Mouse (Mus musculus): ENCODE results near the gene Hsd17b13. TPM values are rescaled to one million over a fixed set of nuclear protein-coding genes. Genes with fewer than 3 reads are reported as not detected.
"Not testable (repeated sequence)": the region's sequence is repeated elsewhere in the genome, so short reads cannot be mapped to it uniquely, and the experiment has no call there.

Gene Hsd17b13
- polyA plus RNA-seq (2014; fragmentation: Nextera tagmentation; extraction: Ambion mirVana) = not detected in 2 replicates

DNA sequence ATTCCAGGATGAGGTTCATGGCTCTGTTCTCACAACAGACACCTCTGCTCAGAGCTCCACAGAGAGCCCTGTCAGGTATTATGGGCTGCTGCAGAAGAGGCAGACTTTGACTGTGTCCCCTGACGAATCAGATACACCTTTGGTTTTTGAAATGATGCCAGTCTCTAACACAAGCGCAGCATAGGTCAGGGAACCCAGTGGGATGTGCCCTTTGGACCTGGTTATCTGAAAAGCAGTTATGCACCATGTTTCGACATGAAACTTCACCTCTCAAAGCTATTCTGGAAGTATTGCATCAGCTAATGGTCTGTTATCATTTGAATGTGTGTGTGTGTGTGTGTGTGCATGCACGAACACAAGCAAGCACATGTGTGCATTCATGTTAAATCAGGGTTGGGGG is at the start of gene Hsd17b13:
Gene Hsd17b13, minus strand, starts transcription at position 114 of the 400 bp plus-strand sequence.
- Histone ChIP-seq H3K9me3 (ENCODE audit: control insufficient read depth, low read length) (no peaks in the 10 kb centered on the region), H3K4me2 (ENCODE audit: low read length) (no peak within 1 kb of the TSS), H3K36me3 (ENCODE audit: control insufficient read depth, insufficient read depth, low read length) (no peaks in the 10 kb centered on the region), H3K9ac (replicated peaks; ENCODE audit: low read length) (no peak within 1 kb of the TSS), H3K27ac (replicated peaks; ENCODE audit: low read depth, low read length) (no peak within 1 kb of the TSS), H3K27me3 (ENCODE audit: control insufficient read depth, insufficient read depth, low read length) (no peaks in the 10 kb centered on the region), H3K4me1 (ENCODE audit: control insufficient read depth, insufficient read depth, low read length) (no peaks in the 10 kb centered on the region), H3K4me3 (replicated peaks; ENCODE audit: low read depth, low read length) (no peak within 1 kb of the TSS)
- ATAC-seq (ENCODE audit: low FRiP score, low TSS enrichment) = no peak
- no peak for DNase-seq
- WGBS = 89% methylated on average over 4 of the region's 4 CpGs

- no peaks in the 10 kb centered on the region for H3K27me3 ChIP-seq (ENCODE audit: control insufficient read depth, insufficient read depth, low read length)
- DNase-seq = no peak
- no peak overlapping the region for H3K4me3 ChIP-seq (replicated peaks; ENCODE audit: low read depth, low read length)
- no peaks in the 10 kb centered on the region for H3K36me3 ChIP-seq (ENCODE audit: control insufficient read depth, insufficient read depth, low read length)
- H3K9me3 ChIP-seq (ENCODE audit: control insufficient read depth, low read length) = no peaks in the 10 kb centered on the region
- H3K4me2 ChIP-seq (ENCODE audit: low read length) = no peak overlapping the region
- 0 out of 2 replicates have a peak, but pooled peaks cover 7% of the 10 kb centered on the region for H3K4me1 ChIP-seq (ENCODE audit: control insufficient read depth, insufficient read depth, low read length)
- no peak overlapping the region for H3K9ac ChIP-seq (replicated peaks; ENCODE audit: low read length)
- no peak for ATAC-seq (ENCODE audit: low FRiP score, low TSS enrichment)
- no peak overlapping the region for H3K27ac ChIP-seq (replicated peaks; ENCODE audit: low read depth, low read length)
- 44% methylated on average over 17 of the region's 17 CpGs for WGBS
Measured at GRCm38 (mm10) chr5:104025245-104025854, 48.1 kb upstream of the Hsd17b13 start.

- ATAC-seq (ENCODE audit: low FRiP score, low TSS enrichment) (no peak), DNase-seq (no peak)
- Histone ChIP-seq H3K4me1 (ENCODE audit: control insufficient read depth, insufficient read depth, low read length) (0 out of 2 replicates have a peak, but pooled peaks cover 7% of the 10 kb centered on the region), H3K4me3 (replicated peaks; ENCODE audit: low read depth, low read length) (no peak overlapping the region), H3K36me3 (ENCODE audit: control insufficient read depth, insufficient read depth, low read length) (no peaks in the 10 kb centered on the region), H3K9me3 (ENCODE audit: control insufficient read depth, low read length) (no peaks in the 10 kb centered on the region), H3K4me2 (ENCODE audit: low read length) (no peak overlapping the region), H3K27me3 (ENCODE audit: control insufficient read depth, insufficient read depth, low read length) (no peaks in the 10 kb centered on the region), H3K27ac (replicated peaks; ENCODE audit: low read depth, low read length) (no peak overlapping the region), H3K9ac (replicated peaks; ENCODE audit: low read length) (no peak overlapping the region)
- 74% methylated on average over 11 of the region's 11 CpGs for WGBS
Measured at GRCm38 (mm10) chr5:104024762-104025161, 47.6 kb upstream of the Hsd17b13 start.

DNA sequence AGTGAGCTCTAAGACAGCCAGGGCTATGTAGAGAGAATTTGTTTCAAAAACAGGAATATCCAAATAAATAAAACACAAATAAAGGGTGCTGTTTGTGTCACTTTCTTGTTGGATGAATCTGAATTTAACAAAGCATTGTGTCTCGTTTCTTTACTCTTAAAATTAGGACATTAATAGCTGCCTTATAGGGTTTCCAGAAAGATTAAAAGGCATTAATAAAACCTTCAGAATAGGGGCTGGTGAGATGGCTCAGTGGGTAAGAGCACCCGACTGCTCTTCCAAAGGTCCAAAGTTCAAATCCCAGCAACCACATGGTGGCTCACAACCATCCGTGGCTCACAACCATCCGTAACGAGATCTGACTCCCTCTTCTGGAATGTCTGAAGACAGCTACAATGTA is 47.0 kb upstream of the Hsd17b13 start:
- not testable (repeated sequence) for H3K9ac ChIP-seq (replicated peaks; ENCODE audit: low read length); ATAC-seq (ENCODE audit: low FRiP score, low TSS enrichment); H3K4me1 ChIP-seq (ENCODE audit: control insufficient read depth, insufficient read depth, low read length); H3K36me3 ChIP-seq (ENCODE audit: control insufficient read depth, insufficient read depth, low read length); H3K27me3 ChIP-seq (ENCODE audit: control insufficient read depth, insufficient read depth, low read length); H3K27ac ChIP-seq (replicated peaks; ENCODE audit: low read depth, low read length); DNase-seq; H3K9me3 ChIP-seq (ENCODE audit: control insufficient read depth, low read length); H3K4me2 ChIP-seq (ENCODE audit: low read length); H3K4me3 ChIP-seq (replicated peaks; ENCODE audit: low read depth, low read length)
- WGBS = 86% methylated on average over 5 of the region's 5 CpGs

DNA sequence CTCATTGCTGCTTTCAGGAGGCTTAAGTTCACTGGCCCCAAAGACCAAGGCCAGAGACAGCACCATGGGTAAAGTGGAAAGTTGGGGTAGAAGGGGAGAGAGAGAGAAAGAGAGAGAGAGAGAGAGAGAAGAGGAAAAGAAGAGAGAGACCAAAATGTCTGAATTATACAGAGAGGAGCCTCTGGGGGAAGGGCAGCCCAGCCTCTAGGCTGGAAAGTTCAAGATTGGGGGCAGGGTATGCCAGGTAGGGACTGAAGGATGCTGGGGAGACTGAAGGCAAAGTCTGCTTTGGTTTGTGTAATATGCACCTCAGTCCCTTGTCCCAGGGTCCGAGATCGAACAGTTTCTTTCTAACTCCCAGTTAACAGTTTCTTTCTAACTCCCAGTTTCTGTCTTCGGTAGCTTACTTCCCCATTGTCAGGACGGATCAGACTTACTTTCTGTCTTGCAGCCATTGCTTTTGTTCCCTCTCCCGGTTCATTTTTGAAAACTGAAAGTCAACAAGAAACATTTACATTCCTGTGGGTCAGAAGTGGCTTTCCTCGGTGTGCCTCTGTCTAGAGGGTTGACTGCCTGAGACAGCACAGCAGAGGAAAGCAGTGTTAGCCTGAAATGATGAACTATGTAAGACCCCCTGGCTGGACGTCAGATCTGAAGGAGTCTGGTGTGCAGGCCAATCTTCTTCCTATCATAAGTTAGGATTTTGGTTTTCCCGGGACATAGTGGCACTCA is 46.2 kb upstream of the Hsd17b13 start:
- DNase-seq = no peak
- no peak overlapping the region for H3K4me3 ChIP-seq (replicated peaks; ENCODE audit: low read depth, low read length)
- H3K27me3 ChIP-seq (ENCODE audit: control insufficient read depth, insufficient read depth, low read length) = no peaks in the 10 kb centered on the region
- H3K27ac ChIP-seq (replicated peaks; ENCODE audit: low read depth, low read length) = no peak overlapping the region
- H3K36me3 ChIP-seq (ENCODE audit: control insufficient read depth, insufficient read depth, low read length) = no peaks in the 10 kb centered on the region
- ATAC-seq (ENCODE audit: low FRiP score, low TSS enrichment) = no peak
- WGBS = 72% methylated on average over 8 of the region's 8 CpGs
- 0 out of 2 replicates have a peak, but pooled peaks cover 7% of the 10 kb centered on the region for H3K4me1 ChIP-seq (ENCODE audit: control insufficient read depth, insufficient read depth, low read length)
- no peak overlapping the region for H3K9ac ChIP-seq (replicated peaks; ENCODE audit: low read length)
- H3K4me2 ChIP-seq (ENCODE audit: low read length) = no peak overlapping the region
- H3K9me3 ChIP-seq (ENCODE audit: control insufficient read depth, low read length) = no peaks in the 10 kb centered on the region

GRCm38 (mm10) chr5:104022558-104022957 is 45.3 kb upstream of the Hsd17b13 start:
- no peak for DNase-seq
- 0 out of 2 replicates have a peak, but pooled peaks cover 7% of the 10 kb centered on the region for H3K4me1 ChIP-seq (ENCODE audit: control insufficient read depth, insufficient read depth, low read length)
- H3K4me2 ChIP-seq (ENCODE audit: low read length) = peak overlapping the region; percentile 79
- 28% methylated on average over 5 of the region's 5 CpGs for WGBS
- no peaks in the 10 kb centered on the region for H3K27me3 ChIP-seq (ENCODE audit: control insufficient read depth, insufficient read depth, low read length)
- H3K27ac ChIP-seq (replicated peaks; ENCODE audit: low read depth, low read length) = no peak overlapping the region
- H3K9ac ChIP-seq (replicated peaks; ENCODE audit: low read length) = peak overlapping the region; percentile 48; the same call in 1 of the 2 replicates
- H3K36me3 ChIP-seq (ENCODE audit: control insufficient read depth, insufficient read depth, low read length) = no peaks in the 10 kb centered on the region
- no peaks in the 10 kb centered on the region for H3K9me3 ChIP-seq (ENCODE audit: control insufficient read depth, low read length)
- peak overlapping the region; percentile 43; the same call in 1 of the 2 replicates for H3K4me3 ChIP-seq (replicated peaks; ENCODE audit: low read depth, low read length)
- ATAC-seq (ENCODE audit: low FRiP score, low TSS enrichment) = no peak

GRCm38 (mm10) chr5:104021597-104022378 is 44.6 kb upstream of the Hsd17b13 start, which contains the start of gene Hsd17b11:
Gene Hsd17b11, minus strand, starts transcription at chr5:104021919.
- Histone ChIP-seq H3K4me3 (replicated peaks; ENCODE audit: low read depth, low read length) (peak within 1 kb of the TSS; percentile 43), H3K27me3 (ENCODE audit: control insufficient read depth, insufficient read depth, low read length) (no peaks in the 10 kb centered on the region), H3K9me3 (ENCODE audit: control insufficient read depth, low read length) (no peaks in the 10 kb centered on the region), H3K9ac (replicated peaks; ENCODE audit: low read length) (peak within 1 kb of the TSS; percentile 48), H3K4me2 (ENCODE audit: low read length) (peak within 1 kb of the TSS; percentile 79), H3K36me3 (ENCODE audit: control insufficient read depth, insufficient read depth, low read length) (no peaks in the 10 kb centered on the region), H3K27ac (replicated peaks; ENCODE audit: low read depth, low read length) (no peak within 1 kb of the TSS), H3K4me1 (ENCODE audit: control insufficient read depth, insufficient read depth, low read length) (0 out of 2 replicates have a peak, but pooled peaks cover 7% of the 10 kb centered on the region)
- DNase-seq (peak; percentile 76), ATAC-seq (ENCODE audit: low FRiP score, low TSS enrichment) (peak; percentile 40; the same call in 1 of the 2 replicates)
- 2% methylated on average over 31 of the region's 31 CpGs for WGBS

DNA sequence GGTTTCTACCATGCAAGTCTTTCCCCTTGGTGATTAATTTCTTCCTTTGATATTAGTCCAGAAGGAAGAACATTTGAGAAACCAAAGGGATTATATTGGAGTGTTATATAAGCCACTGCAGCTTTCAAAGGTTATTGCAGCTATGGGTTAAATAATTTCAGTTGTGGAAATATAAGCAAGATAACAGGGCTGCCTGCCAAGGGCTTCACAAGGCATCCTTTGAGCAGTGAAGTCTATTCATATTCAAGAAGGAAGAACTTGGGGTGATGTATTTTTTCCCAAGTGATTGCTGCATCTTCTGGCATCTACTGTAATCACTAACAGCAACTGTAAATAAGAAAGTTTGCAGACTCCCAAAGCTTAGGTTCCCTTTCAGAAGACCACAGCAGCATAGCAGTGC is 34.2 kb upstream of the Hsd17b13 start:
- Histone ChIP-seq H3K4me3 (replicated peaks; ENCODE audit: low read depth, low read length) (no peak overlapping the region), H3K36me3 (ENCODE audit: control insufficient read depth, insufficient read depth, low read length) (no peaks in the 10 kb centered on the region), H3K27me3 (ENCODE audit: control insufficient read depth, insufficient read depth, low read length) (no peaks in the 10 kb centered on the region), H3K27ac (replicated peaks; ENCODE audit: low read depth, low read length) (no peak overlapping the region), H3K9ac (replicated peaks; ENCODE audit: low read length) (no peak overlapping the region), H3K4me2 (ENCODE audit: low read length) (no peak overlapping the region), H3K9me3 (ENCODE audit: control insufficient read depth, low read length) (no peaks in the 10 kb centered on the region), H3K4me1 (ENCODE audit: control insufficient read depth, insufficient read depth, low read length) (no peaks in the 10 kb centered on the region)
- DNase-seq (no peak), ATAC-seq (ENCODE audit: low FRiP score, low TSS enrichment) (no peak)
